Mouse (Mus musculus): ENCODE measurements around the gene Gm29776.

Gene Gm29776

GRCm38 (mm10) chr14:54698733-54699132 lies at the start of gene Gm29776:
Gene Gm29776 (minus strand): TSS chr14:54698833.
- DNase-seq (ENCODE audit: low read depth): no peak

- DNase-seq (ENCODE audit: low read depth): no peak
These were observed 47.4 kb upstream of the Gm29776 start for GRCm38 (mm10) chr14:54746038-54746437.

- DNase-seq (ENCODE audit: low read depth): no peak
These were observed 45.8 kb upstream of the Gm29776 start for GRCm38 (mm10) chr14:54744473-54744872.

- DNase-seq (ENCODE audit: low read depth): peak; percentile 5
These were observed 43.7 kb upstream of the Gm29776 start for GRCm38 (mm10) chr14:54742375-54742774.

GRCm38 (mm10) chr14:54741721-54742120 lies 43.1 kb upstream of the Gm29776 start:
- no peak for DNase-seq (ENCODE audit: low read depth)

- DNase-seq (ENCODE audit: low read depth): no peak
These were observed 39.0 kb upstream of the Gm29776 start for GRCm38 (mm10) chr14:54737634-54738033.

GRCm38 (mm10) chr14:54736555-54737552 lies 38.2 kb upstream of the Gm29776 start:
- peak; percentile 44 for DNase-seq (ENCODE audit: low read depth)

- DNase-seq (ENCODE audit: low read depth): no peak
These were observed 36.6 kb upstream of the Gm29776 start for GRCm38 (mm10) chr14:54735221-54735620.

- no peak for DNase-seq (ENCODE audit: low read depth)
These were observed 35.4 kb upstream of the Gm29776 start for GRCm38 (mm10) chr14:54734004-54734403.

- no peak for DNase-seq (ENCODE audit: low read depth)
These were observed 33.6 kb upstream of the Gm29776 start for GRCm38 (mm10) chr14:54732206-54732605.

GRCm38 (mm10) chr14:54730305-54730704 lies 31.7 kb upstream of the Gm29776 start:
- no peak for DNase-seq (ENCODE audit: low read depth)

GRCm38 (mm10) chr14:54728823-54729653 lies 30.4 kb upstream of the Gm29776 start:
- DNase-seq (ENCODE audit: low read depth): no peak

- no peak for DNase-seq (ENCODE audit: low read depth)
These were observed 28.9 kb upstream of the Gm29776 start for GRCm38 (mm10) chr14:54727565-54727964.

- DNase-seq (ENCODE audit: low read depth): no peak
These were observed 25.4 kb upstream of the Gm29776 start for GRCm38 (mm10) chr14:54724049-54724448.

- DNase-seq (ENCODE audit: low read depth): no peak
These were observed 23.1 kb upstream of the Gm29776 start for GRCm38 (mm10) chr14:54721711-54722110.

GRCm38 (mm10) chr14:54720654-54721350 lies 22.2 kb upstream of the Gm29776 start:
- DNase-seq (ENCODE audit: low read depth): no peak

- no peak for DNase-seq (ENCODE audit: low read depth)
These were observed 21.4 kb upstream of the Gm29776 start for GRCm38 (mm10) chr14:54720041-54720440.

GRCm38 (mm10) chr14:54715402-54715801 lies 16.8 kb upstream of the Gm29776 start:
- DNase-seq (ENCODE audit: low read depth): no peak

GRCm38 (mm10) chr14:54714617-54715081 lies 16.0 kb upstream of the Gm29776 start:
- no peak for DNase-seq (ENCODE audit: low read depth)

GRCm38 (mm10) chr14:54714121-54714520 lies 15.5 kb upstream of the Gm29776 start:
- peak; percentile 86 for DNase-seq (ENCODE audit: low read depth)

GRCm38 (mm10) chr14:54712861-54713260 lies 14.2 kb upstream of the Gm29776 start:
- DNase-seq (ENCODE audit: low read depth): no peak

GRCm38 (mm10) chr14:54712074-54712473 lies 13.4 kb upstream of the Gm29776 start, which contains the start of gene Cebpe:
Gene Cebpe (minus strand): TSS chr14:54712174.
- DNase-seq (ENCODE audit: low read depth): no peak

Data from NIH3T3 (cell line).